Mouse (Mus musculus) kidney, postnatal 0 days (tissue): Measurements from ENCODE around the gene Zfp770. TPM values are rescaled to one million over a fixed set of nuclear protein-coding genes. Genes with fewer than 3 reads are reported as not detected.

Experiments
- ATAC-seq: fragments of 200-750 bp; cut with Nextera tagmentation; replicated peaks from 2 replicates; pipeline ENCODE4 v1.8.0; 2017; ENCODE audit warnings: low read depth, moderate number of reproducible peaks, moderate TSS enrichment, moderate library complexity; ENCODE audit not compliant: low FRiP score
- DNase-seq: peaks from one replicate; pipeline ENCODE4 v3.0.0-alpha.2; 2016; ENCODE audit warnings: low spot score
- H3K27ac ChIP-seq: fragments of 300-500 bp; sonication (generic); 2 replicates; pipeline ENCODE4 v1.5.1; 2014; ENCODE audit warnings: mild to moderate bottlenecking
- H3K27me3 ChIP-seq: fragments of 300-500 bp; sonication (generic); 2 replicates; pipeline ENCODE4 v1.6.1; 2014; ENCODE audit warnings: low read length, mixed read lengths; ENCODE audit not compliant: insufficient read depth
- H3K36me3 ChIP-seq: fragments of 300-500 bp; sonication (generic); 2 replicates; pipeline ENCODE4 v1.6.1; 2014; ENCODE audit warnings: low read length, mixed read lengths; ENCODE audit not compliant: insufficient read depth
- H3K4me1 ChIP-seq: fragments of 300-500 bp; sonication (generic); replicated peaks from 2 replicates; pipeline ENCODE4 v1.6.1; 2014; ENCODE audit warnings: antibody characterized with exemption, low read length, mixed read lengths; ENCODE audit not compliant: insufficient read depth
- H3K4me2 ChIP-seq: fragments of 300-500 bp; sonication (generic); 2 replicates; pipeline ENCODE4 v1.6.1; 2014; ENCODE audit warnings: mild to moderate bottlenecking, low read length, moderate library complexity, mixed read lengths
- H3K4me3 ChIP-seq: fragments of 300-500 bp; sonication (generic); replicated peaks from 2 replicates; pipeline ENCODE4 v1.5.1; 2014; ENCODE audit warnings: low read depth, low read length
- H3K9ac ChIP-seq: fragments of 300-500 bp; sonication (generic); 2 replicates; pipeline ENCODE4 v1.6.1; 2014; ENCODE audit warnings: low read depth, low read length
- H3K9me3 ChIP-seq: fragments of 300-500 bp; sonication (generic); replicated peaks from 2 replicates; pipeline ENCODE4 v1.6.1; 2016; ENCODE audit warnings: low read length, inconsistent platforms, mixed read lengths
- CTCF ChIP-seq: IDR thresholded peaks from 2 replicates; pipeline ENCODE4 v1.5.1; 2016; ENCODE audit warnings: antibody characterized with exemption, low read depth, mild to moderate bottlenecking, moderate library complexity
- WGBS: fragments of 180-500 bp; shearing (Covaris S2); extraction: QIAGEN DNeasy Blood & Tissue Kit; methylation state at CpG from one replicate; pipeline ENCODE4 v1.1.7; 2014; 5-methylcytosine and 5-hydroxymethylcytosine counted together
- microRNA-seq: library from miRNA; unstranded; fragments of <30 nt; microRNA quantifications from one replicate; pipeline ENCODE4, GENCODE M21; 2016
- polyA plus RNA-seq: library from polyadenylated mRNA; unstranded; fragments of >200 nt; fragmentation: Nextera tagmentation; extraction: Ambion mirVana; gene quantifications from 2 replicates; pipeline ENCODE4 v1.2.1, GENCODE M21; 2015

Zfp770 gene
- polyA plus RNA-seq, 1 experiment from 2014 or later = 4.9 TPM

DNA sequence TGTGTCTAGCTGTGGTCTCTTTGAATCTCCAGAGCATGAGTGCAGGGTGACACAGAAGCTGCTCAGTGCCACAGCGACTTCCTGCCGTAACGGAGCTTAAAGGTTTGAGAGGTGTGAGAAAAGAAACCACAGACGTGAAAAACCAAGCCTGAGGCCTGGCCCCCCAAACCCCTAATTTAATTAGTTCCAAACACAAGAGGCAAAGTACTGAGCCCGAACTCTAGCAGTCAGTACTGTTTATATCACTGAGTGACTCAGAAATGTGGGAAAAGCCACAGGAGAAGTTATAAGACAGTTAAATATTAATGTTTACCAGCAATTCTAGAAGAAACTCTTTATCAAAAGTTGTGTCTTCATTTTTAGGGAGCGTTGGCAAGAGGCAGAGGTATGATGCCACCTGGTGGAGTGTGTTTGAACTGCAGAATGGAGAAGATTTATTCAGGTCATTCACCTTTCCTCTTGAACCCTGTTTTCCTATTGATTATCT, 55.9 kb downstream of the Zfp770 start:
- Histone ChIP-seq H3K4me3 (no peak overlapping the region), H3K9ac (no peak overlapping the region), H3K9me3 (no peaks in the 10 kb centered on the region), H3K4me2 (no peak overlapping the region), H3K4me1 (no peaks in the 10 kb centered on the region), H3K27me3 (no peaks in the 10 kb centered on the region), H3K36me3 (peaks cover 59% of the 10 kb centered on the region), H3K27ac (no peak overlapping the region)
- 77% methylated on average over 6 of the region's 6 CpGs for WGBS
- TF ChIP-seq CTCF = peak; percentile 86
- ATAC-seq (no peak), DNase-seq (peak; percentile 44)

DNA sequence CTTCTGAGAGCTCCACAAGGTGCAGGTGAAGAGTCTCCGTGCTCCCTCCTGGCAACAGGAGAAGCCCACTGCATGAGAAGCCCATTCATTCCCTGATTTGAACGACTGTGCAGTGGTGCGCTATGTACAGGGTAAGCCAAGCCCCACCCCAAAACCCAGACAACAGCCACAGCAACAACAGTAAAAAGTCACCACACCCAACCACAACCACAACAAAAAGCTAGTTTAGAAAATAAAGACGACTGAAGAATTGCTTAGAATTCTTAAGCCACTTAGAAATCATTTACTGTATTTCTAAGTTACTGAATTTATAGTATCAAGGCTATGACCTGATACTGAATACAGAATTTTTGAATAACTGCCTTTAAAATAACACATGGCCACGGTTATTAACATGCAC, 56.4 kb downstream of the Zfp770 start:
- H3K4me2 ChIP-seq = no peak overlapping the region
- H3K4me3 ChIP-seq = no peak overlapping the region
- H3K9me3 ChIP-seq = no peaks in the 10 kb centered on the region
- TF ChIP-seq CTCF = no peak
- no peaks in the 10 kb centered on the region for H3K4me1 ChIP-seq
- no peak for ATAC-seq
- no peak overlapping the region for H3K9ac ChIP-seq
- H3K36me3 ChIP-seq = peaks cover 56% of the 10 kb centered on the region
- no peaks in the 10 kb centered on the region for H3K27me3 ChIP-seq
- no peak overlapping the region for H3K27ac ChIP-seq
- WGBS = 90% methylated on average over 5 of the region's 5 CpGs
- no peak for DNase-seq

DNA sequence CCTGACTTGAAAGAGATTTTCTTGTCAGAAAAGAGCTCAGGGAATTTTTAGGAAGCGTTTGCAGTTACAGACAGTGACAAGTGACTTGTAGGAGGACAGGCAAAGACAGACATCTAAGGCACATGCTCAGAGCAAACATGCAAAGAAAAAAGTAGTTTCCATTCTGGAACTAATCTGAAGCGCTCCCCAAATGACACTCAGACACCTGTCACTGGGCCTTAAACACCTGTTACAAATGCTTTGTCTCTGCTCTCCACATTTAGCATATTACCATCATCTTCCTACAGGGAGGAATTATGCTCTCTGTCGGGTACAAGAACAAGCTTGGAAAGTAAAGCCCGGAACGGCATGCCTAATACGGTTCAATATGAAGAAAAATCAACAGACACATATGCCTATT, 57.4 kb downstream of the Zfp770 start:
- DNase-seq (no peak), ATAC-seq (no peak)
- WGBS = 93% methylated on average over 6 of the region's 6 CpGs
- H3K4me3 ChIP-seq = no peak overlapping the region
- no peak overlapping the region for H3K4me2 ChIP-seq
- no peak for TF ChIP-seq CTCF
- no peak overlapping the region for H3K27ac ChIP-seq
- H3K9me3 ChIP-seq = no peaks in the 10 kb centered on the region
- H3K4me1 ChIP-seq = no peaks in the 10 kb centered on the region
- no peak overlapping the region for H3K9ac ChIP-seq
- peaks cover 57% of the 10 kb centered on the region for H3K36me3 ChIP-seq
- no peaks in the 10 kb centered on the region for H3K27me3 ChIP-seq

Small RNAs within 50 kb of the gene (microRNA-seq; reads per million reads assigned to microRNA genes)
- not detected for gene Mir7002

Other genes starting within 250 kb of the Zfp770 start
- 0.04 TPM in 1 of 2 replicates, not detected in the other for gene Gjd2, start 187.8 kb downstream of the Zfp770 start, polyA plus RNA-seq
- gene Actc1, start 147.9 kb downstream of the Zfp770 start, polyA plus RNA-seq = 1.9 and 2.8 TPM in 2 replicates
- 39.9 and 44.4 TPM in 2 replicates for gene Aqr, start 14.4 kb downstream of the Zfp770 start, polyA plus RNA-seq